Mouse (Mus musculus) CH12.LX (cell line): ENCODE measurements around the gene Cblb. TPM values are rescaled to one million over a fixed set of nuclear protein-coding genes. Genes with fewer than 3 reads are reported as not detected.

ENCODE experiments used
- DNase-seq: peaks from one replicate; pipeline ENCODE4 v3.0.0-alpha.2; 2013; ENCODE audit errors: extremely low read depth
- H3K27ac ChIP-seq: 2 replicates; pipeline ENCODE4 v1.5.1; 2012; ENCODE audit warnings: low read depth, mild to moderate bottlenecking, control low read depth, moderate library complexity; ENCODE audit not compliant: insufficient read depth
- H3K27me3 ChIP-seq: replicated peaks from 2 replicates; pipeline ENCODE3; 2012; ENCODE audit warnings: inconsistent platforms
- H3K36me3 ChIP-seq, 2 experiments: replicated peaks in 1 of 2; 2 replicates each; pipeline versions ENCODE3 to v1.6.1; 2012; ENCODE audit warnings: inconsistent platforms in 1 of 2, low read length in 1 of 2, mild to moderate bottlenecking in 1 of 2, mixed read lengths in 1 of 2, moderate library complexity in 1 of 2; ENCODE audit not compliant: control insufficient read depth in 1 of 2, insufficient read depth in 1 of 2
- H3K4me1 ChIP-seq, 2 experiments: 2 replicates each; pipeline ENCODE4 v1.6.1; 2012; ENCODE audit warnings: inconsistent platforms in 1 of 2, moderate library complexity in 1 of 2; ENCODE audit not compliant: insufficient read depth in 2 of 2, control insufficient read depth in 1 of 2
- H3K4me2 ChIP-seq: 2 replicates; pipeline ENCODE4 v1.6.1; 2012; ENCODE audit warnings: low read depth, mild to moderate bottlenecking, control low read depth; ENCODE audit not compliant: poor library complexity, insufficient read depth, severe bottlenecking
- H3K4me3 ChIP-seq, 3 experiments: fragments of 150-350 bp in 1 of 3; sonication (generic) in 1 of 3; replicated peaks in 1 of 3; 2 replicates each; pipeline versions ENCODE3 to v1.5.1; 2011 to 2012; ENCODE audit warnings: low read depth in 2 of 3, low read length in 2 of 3, mild to moderate bottlenecking in 2 of 3, moderate library complexity in 2 of 3, control low read depth in 1 of 3, improper control_type of control experiment in 1 of 3, inconsistent platforms in 1 of 3, mixed read lengths in 1 of 3; ENCODE audit not compliant: poor library complexity in 1 of 3
- H3K79me2 ChIP-seq: replicated peaks from 2 replicates; pipeline ENCODE4 v1.6.1; 2012; ENCODE audit warnings: mild to moderate bottlenecking, moderate library complexity; ENCODE audit not compliant: control insufficient read depth, poor library complexity, insufficient read depth, severe bottlenecking; ENCODE audit errors: extremely low read depth
- H3K9ac ChIP-seq: 2 replicates; pipeline ENCODE4 v1.6.1; 2012; ENCODE audit warnings: low read depth, mild to moderate bottlenecking, control low read depth, moderate library complexity; ENCODE audit not compliant: insufficient read depth
- H3K9me3 ChIP-seq: replicated peaks from 2 replicates; pipeline ENCODE3; 2012; ENCODE audit warnings: low read length, inconsistent platforms, mixed read lengths
- BHLHE40 ChIP-seq: IDR thresholded peaks from 2 replicates; pipeline ENCODE4 v1.6.1; 2011; ENCODE audit warnings: mild to moderate bottlenecking, low read depth, low read length, improper control_type of control experiment
- CHD1 ChIP-seq: IDR thresholded peaks from 2 replicates; pipeline ENCODE4 v1.6.1; 2012; ENCODE audit warnings: low read depth, low read length, improper control_type of control experiment, inconsistent platforms
- CTCF ChIP-seq, 2 experiments: IDR thresholded peaks in 1 of 2; conservative IDR thresholded peaks in 1 of 2; 2 replicates each; pipeline ENCODE4 v1.5.1; 2011 to 2012; ENCODE audit warnings: low read depth in 2 of 2, low read length in 2 of 2, improper control_type of control experiment in 1 of 2, inconsistent platforms in 1 of 2, mild to moderate bottlenecking in 1 of 2, moderate library complexity in 1 of 2
- ELF1 ChIP-seq: IDR thresholded peaks from 2 replicates; pipeline ENCODE4 v1.6.1; 2014; ENCODE audit warnings: low read depth, mild to moderate bottlenecking, inconsistent platforms, low read length, improper control_type of control experiment
- EP300 ChIP-seq: IDR thresholded peaks from 2 replicates; pipeline ENCODE4 v1.6.1; 2011; ENCODE audit warnings: low read length, improper control_type of control experiment
- ETS1 ChIP-seq: conservative IDR thresholded peaks from 2 replicates; pipeline ENCODE4 v1.6.1; 2012; ENCODE audit warnings: low read depth, mild to moderate bottlenecking, inconsistent platforms, low read length, improper control_type of control experiment, moderate library complexity
- HCFC1 ChIP-seq: IDR thresholded peaks from 2 replicates; pipeline ENCODE4 v1.6.1; 2012; ENCODE audit warnings: low read depth, mild to moderate bottlenecking, inconsistent platforms, low read length, improper control_type of control experiment
- IRF4 ChIP-seq: IDR thresholded peaks from 2 replicates; pipeline ENCODE4 v1.6.1; 2014; ENCODE audit warnings: low read depth, mild to moderate bottlenecking, inconsistent platforms, low read length, improper control_type of control experiment
- JUN ChIP-seq: IDR thresholded peaks from 2 replicates; pipeline ENCODE4 v1.6.1; 2011; ENCODE audit warnings: low read depth, mild to moderate bottlenecking, low read length, improper control_type of control experiment, moderate library complexity; ENCODE audit not compliant: insufficient read depth
- JUND ChIP-seq: conservative IDR thresholded peaks from 2 replicates; pipeline ENCODE4 v1.6.1; 2011; ENCODE audit warnings: low read depth, low read length, improper control_type of control experiment
- MAFK ChIP-seq: IDR thresholded peaks from 2 replicates; pipeline ENCODE4 v1.6.1; 2011; ENCODE audit warnings: low read length, improper control_type of control experiment; ENCODE audit not compliant: insufficient replicate concordance
- MAZ ChIP-seq: IDR thresholded peaks from 2 replicates; pipeline ENCODE4 v1.6.1; 2012; ENCODE audit warnings: low read depth, mild to moderate bottlenecking, inconsistent platforms, low read length, improper control_type of control experiment, moderate library complexity
- MEF2A ChIP-seq: IDR thresholded peaks from 2 replicates; pipeline ENCODE4 v1.6.1; 2014; ENCODE audit warnings: low read depth, mild to moderate bottlenecking, inconsistent platforms, low read length, improper control_type of control experiment, borderline replicate concordance
- MXI1 ChIP-seq: IDR thresholded peaks from 2 replicates; pipeline ENCODE4 v1.6.1; 2011; ENCODE audit warnings: mild to moderate bottlenecking, low read depth, low read length, improper control_type of control experiment
- MYC ChIP-seq: IDR thresholded peaks from 2 replicates; pipeline ENCODE4 v1.6.1; 2011; ENCODE audit warnings: low read depth, mild to moderate bottlenecking, improper control_type of control experiment, low read length
- NELFE ChIP-seq: IDR thresholded peaks from 2 replicates; pipeline ENCODE4 v1.6.1; 2011; ENCODE audit warnings: low read depth, low read length, improper control_type of control experiment
- POLR2A ChIP-seq: IDR thresholded peaks from 2 replicates; pipeline ENCODE4 v1.6.1; 2011; ENCODE audit warnings: low read depth, mild to moderate bottlenecking, improper control_type of control experiment, low read length
- POLR2AphosphoS2 ChIP-seq: IDR thresholded peaks from 2 replicates; pipeline ENCODE4 v1.6.1; 2011; ENCODE audit warnings: low read depth, low read length, improper control_type of control experiment
- TCF12 ChIP-seq: IDR thresholded peaks from 2 replicates; pipeline ENCODE4 v1.6.1; 2014; ENCODE audit warnings: low read depth, mild to moderate bottlenecking, inconsistent platforms, low read length, improper control_type of control experiment
- USF1 ChIP-seq: IDR thresholded peaks from 2 replicates; pipeline ENCODE4 v1.6.1; 2014; ENCODE audit warnings: low read depth, mild to moderate bottlenecking, inconsistent platforms, low read length, improper control_type of control experiment
- USF2 ChIP-seq: conservative IDR thresholded peaks from 2 replicates; pipeline ENCODE4 v1.6.1; 2011; ENCODE audit warnings: low read depth, low read length, improper control_type of control experiment
- ZC3H11A ChIP-seq: IDR thresholded peaks from 2 replicates; pipeline ENCODE4 v1.6.1; 2012; ENCODE audit warnings: low read depth, mild to moderate bottlenecking, inconsistent platforms, low read length, improper control_type of control experiment
- dilution Hi-C: fragments of 300-500 bp; cut with MboI; formaldehyde crosslinking; loops from 2 replicates; pipeline ENCODE4 v1.14.3; 2020; ENCODE audit warnings: low sequenced_read_pairs; ENCODE audit not compliant: extremely low pct_unique_long_range_greater_than_20kb, extremely low pct_ligation_motif_present
- in situ Hi-C: fragments of 300-500 bp; cut with MboI; formaldehyde crosslinking; loops from 3 replicates; pipeline ENCODE4 v1.14.3; 2019; ENCODE audit warnings: low sequenced_read_pairs, low pct_ligation_motif_present, low pct_unique_long_range_greater_than_20kb, mixed read lengths
- polyA plus RNA-seq: library from polyadenylated mRNA; unstranded; fragments of >175 nt; gene quantifications from 2 replicates; pipeline ENCODE4 v1.2.1, GENCODE M21; 2012; ENCODE audit warnings: low read depth; ENCODE audit not compliant: insufficient read length
- total RNA-seq, 2 experiments: library from RNA; depleted of rRNA; stranded (reverse); fragments of 300-350 nt in 1 of 2; fragments of >200 nt in 1 of 2; gene quantifications; 2 replicates each; pipeline ENCODE4 v1.2.3; 2012 to 2014

Gene Cblb
- total and polyA plus RNA-seq, 3 experiments: 3.5 to 18.9 (median 6.3) TPM

- peak; percentile 65 for DNase-seq
Observed at GRCm38 (mm10) chr16:52095643-52096042, 64.6 kb downstream of the Cblb start.

DNA sequence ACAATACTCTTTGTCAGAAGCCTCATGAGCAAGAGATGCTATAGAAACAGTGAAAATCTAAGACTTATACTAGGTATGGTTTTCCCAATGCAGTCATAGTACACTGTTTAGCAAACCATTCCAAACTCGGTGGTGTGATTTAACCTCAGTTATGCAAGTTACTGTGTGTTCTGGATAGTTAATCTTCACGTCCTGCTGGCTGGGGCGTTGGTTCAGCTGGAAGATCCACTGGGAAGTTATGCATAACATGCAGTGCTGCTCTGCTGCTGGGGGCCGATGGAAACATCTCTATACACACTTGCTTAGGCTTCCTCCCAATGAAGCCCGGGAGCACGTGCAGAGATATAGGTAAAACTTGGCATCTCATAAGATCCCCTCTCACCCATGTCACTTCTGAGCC lies 69.4 kb downstream of the Cblb start:
- no peak for DNase-seq
- Histone ChIP-seq H3K79me2 (no peaks in the 10 kb centered on the region), H3K4me3 (no peak overlapping the region), H3K4me2 (no peak overlapping the region), H3K36me3 (peaks cover 0 to 35% of the 10 kb centered on the region in 2 experiments), H3K9me3 (no peaks in the 10 kb centered on the region), H3K9ac (no peak overlapping the region), H3K27me3 (no peaks in the 10 kb centered on the region), H3K27ac (no peak overlapping the region), H3K4me1 (peaks cover 8 to 27% of the 10 kb centered on the region in 2 experiments)
- in situ Hi-C loops: loop anchor here (5.0 kb wide), 1 partner anchor 63 kb away; no protein-coding TSS in a partner anchor
- no peak for TF ChIP-seq USF1
- dilution Hi-C loops: no loop called here

More at GRCm38 (mm10) chr16:52095643-52096042, 64.6 kb downstream of the Cblb start:
- Histone ChIP-seq H3K9me3 (no peaks in the 10 kb centered on the region), H3K4me2 (0 out of 2 replicates have a peak overlapping the region, but pooled peaks have one; percentile 6), H3K9ac (no peak overlapping the region), H3K27ac (no peak overlapping the region), H3K79me2 (no peaks in the 10 kb centered on the region), H3K4me3 (no peak overlapping the region), H3K36me3 (peaks cover 0 to 30% of the 10 kb centered on the region in 2 experiments), H3K4me1 (peaks cover 11 to 56% of the 10 kb centered on the region in 2 experiments), H3K27me3 (no peaks in the 10 kb centered on the region)
- in situ Hi-C loops (no loop called here), dilution Hi-C loops (no loop called here)
- TF ChIP-seq MXI1 (no peak), NELFE (no peak), ZC3H11A (no peak), EP300 (peak; percentile 84), MYC (0 out of 2 replicates have a peak, but pooled peaks have one; percentile 0), CTCF (conservative IDR thresholded peaks at IDR 0.05 in 1 of 2, IDR thresholded peaks at IDR 0.05 in 1 of 2; ENCODE audit: low read depth in 2 of 2, low read length in 2 of 2) (no peak), ETS1 (peak; percentile 64), HCFC1 (no peak), BHLHE40 (peak; percentile 48), IRF4 (peak; percentile 82), JUND (peak; percentile 91), TCF12 (no peak), ELF1 (no peak), USF2 (no peak), POLR2A (no peak), POLR2AphosphoS2 (no peak), MAZ (no peak), MEF2A (peak; percentile 60; the same call in 1 of the 2 replicates), JUN (peak; percentile 56), MAFK (0 out of 2 replicates have a peak, but pooled peaks have one; percentile 46), USF1 (no peak), CHD1 (no peak)
